Mouse (Mus musculus): Measurements from ENCODE around the gene Prdm11.

The Prdm11 gene

DNA sequence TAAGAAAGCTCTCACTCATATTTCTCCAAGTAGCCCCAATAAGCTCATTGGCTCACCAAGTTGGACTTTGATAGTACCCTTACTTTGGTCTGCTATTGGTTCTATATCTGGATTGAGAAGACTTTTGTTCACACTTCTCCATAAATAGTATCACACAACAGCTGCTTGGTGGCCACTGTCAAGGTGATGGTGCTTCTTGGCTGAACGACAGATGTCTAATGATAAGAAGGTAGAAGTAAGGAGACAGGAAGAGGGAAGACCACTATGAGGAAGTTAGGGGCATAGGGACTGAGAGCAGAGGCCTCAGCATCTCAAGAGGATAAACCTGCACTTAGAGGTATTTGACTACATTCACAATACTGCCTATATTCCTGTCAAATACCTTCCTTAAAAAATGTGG lies 81.6 kb downstream of the Prdm11 start:
- no peak for DNase-seq

DNA sequence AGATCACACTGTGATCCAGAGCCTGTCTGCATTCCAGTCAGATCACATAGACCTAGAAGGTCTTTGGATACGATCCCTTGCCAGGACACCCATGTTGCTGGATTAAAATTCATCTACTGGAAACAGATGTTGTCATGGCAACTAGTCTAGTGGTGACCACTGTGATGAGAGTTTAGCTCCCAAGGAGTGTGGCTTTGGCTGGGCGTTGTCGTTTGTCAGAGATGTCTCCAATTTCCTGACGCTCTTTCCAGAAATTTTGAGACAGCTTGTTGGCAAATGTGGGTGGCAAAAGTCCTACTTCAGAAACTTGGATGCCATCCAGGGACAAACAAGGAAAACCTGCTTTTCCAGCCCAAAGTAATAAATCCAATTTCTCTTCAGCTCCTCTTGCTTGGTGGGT lies 87.3 kb downstream of the Prdm11 start:
- peak in 1 of 2 experiments; percentile 25 for DNase-seq

- DNase-seq = no peak
These were observed 89.0 kb downstream of the Prdm11 start for GRCm38 (mm10) chr2:92956943-92957342.

- DNase-seq = peak; percentile 93 to 95
These were observed 91.4 kb downstream of the Prdm11 start for GRCm38 (mm10) chr2:92954404-92955114.

DNA sequence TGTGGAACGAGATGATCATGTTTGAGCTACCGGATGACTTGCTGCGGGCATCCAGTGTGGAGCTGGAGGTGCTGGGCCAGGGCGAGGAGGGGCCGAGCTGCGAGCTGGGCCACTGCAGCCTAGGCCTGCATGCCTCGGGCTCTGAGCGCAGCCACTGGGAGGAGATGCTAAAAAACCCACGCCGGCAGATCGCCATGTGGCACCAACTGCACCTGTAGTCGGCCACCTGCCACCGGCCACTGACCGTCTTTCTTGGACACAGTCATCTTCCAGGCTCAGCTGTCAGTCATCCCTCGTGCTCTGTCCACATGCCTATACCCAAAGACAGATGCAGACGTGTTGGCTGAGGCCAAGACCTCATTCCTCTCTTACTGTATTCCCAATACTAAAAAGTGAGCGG lies 92.5 kb downstream of the Prdm11 start:
- peak; percentile 83 to 86 for DNase-seq

GRCm38 (mm10) chr2:92949518-92949917 lies 96.4 kb downstream of the Prdm11 start:
- DNase-seq = no peak

- DNase-seq = no peak
These were observed 97.2 kb downstream of the Prdm11 start for GRCm38 (mm10) chr2:92948699-92949300.

DNA sequence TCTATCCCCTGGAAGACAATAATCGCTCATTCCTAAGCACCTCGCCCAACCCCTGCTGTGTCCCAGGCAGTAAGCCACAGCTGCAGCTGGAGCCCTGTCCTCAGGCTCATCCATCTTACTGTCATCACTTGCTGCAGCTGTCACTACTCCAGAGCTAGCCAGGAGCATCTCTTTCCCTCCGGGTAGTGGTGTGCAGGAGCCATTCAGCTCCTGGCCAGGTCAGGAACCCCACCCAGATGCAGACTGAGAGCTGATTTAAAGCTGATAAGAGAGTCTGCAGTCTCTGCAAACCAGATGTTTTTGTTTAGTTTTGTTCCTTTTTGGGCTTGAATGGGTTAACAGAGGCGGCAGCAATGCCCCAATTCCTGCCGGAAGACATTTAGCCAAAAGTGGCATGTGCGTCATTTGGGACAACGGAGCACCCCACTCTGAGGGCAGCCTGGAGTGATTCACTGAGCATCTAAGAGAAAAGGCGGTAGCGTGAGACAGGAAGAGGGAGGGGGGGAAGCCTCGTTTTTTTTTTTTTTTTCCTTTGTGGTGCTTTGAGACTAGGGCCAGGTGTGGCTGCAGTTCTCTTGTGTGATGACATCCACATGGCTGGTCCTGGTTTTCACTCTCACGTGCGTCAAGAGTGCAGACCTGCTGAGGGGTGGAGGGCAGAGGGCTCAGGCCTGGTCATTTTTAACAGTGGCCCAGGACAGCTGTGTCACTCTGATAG lies 97.8 kb downstream of the Prdm11 start:
- DNase-seq = peak in 1 of 2 experiments; percentile 65

DNA sequence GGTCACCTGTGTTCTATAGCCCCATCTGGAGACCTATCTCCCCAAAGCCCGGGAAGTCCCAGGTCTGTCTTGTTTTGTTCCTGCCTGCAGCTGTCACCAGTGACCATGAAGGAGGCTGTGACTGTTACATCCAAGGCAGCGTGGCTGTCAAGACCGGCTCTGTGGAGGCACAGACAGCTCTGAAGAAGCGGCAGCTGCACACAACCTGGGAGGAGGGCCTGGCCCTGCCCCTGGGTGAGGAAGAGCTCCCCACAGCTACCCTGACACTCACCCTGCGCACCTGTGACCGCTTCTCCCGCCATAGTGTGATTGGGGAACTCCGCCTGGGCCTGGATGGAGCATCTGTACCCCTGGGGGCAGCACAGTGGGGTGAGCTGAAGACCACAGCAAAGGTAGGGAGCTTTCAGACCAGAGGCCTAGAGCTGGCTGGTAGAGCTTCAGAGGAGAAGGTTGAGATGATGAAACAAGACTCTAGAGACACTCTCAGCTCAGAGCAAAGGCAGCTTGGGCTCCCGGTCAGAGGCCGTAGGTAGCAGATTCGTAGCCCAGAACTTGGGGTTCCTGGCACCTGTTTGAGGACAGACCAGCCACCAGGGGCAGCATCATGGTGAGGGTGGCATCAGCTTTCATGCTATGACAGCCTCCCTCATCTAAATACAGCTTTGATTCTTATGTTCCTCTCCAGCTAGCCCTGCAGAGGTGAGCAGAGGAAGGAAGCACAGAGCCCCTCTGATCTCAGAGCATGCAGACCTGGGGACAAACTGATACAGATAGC lies 100.0 kb downstream of the Prdm11 start:
- no peak for DNase-seq

DNA sequence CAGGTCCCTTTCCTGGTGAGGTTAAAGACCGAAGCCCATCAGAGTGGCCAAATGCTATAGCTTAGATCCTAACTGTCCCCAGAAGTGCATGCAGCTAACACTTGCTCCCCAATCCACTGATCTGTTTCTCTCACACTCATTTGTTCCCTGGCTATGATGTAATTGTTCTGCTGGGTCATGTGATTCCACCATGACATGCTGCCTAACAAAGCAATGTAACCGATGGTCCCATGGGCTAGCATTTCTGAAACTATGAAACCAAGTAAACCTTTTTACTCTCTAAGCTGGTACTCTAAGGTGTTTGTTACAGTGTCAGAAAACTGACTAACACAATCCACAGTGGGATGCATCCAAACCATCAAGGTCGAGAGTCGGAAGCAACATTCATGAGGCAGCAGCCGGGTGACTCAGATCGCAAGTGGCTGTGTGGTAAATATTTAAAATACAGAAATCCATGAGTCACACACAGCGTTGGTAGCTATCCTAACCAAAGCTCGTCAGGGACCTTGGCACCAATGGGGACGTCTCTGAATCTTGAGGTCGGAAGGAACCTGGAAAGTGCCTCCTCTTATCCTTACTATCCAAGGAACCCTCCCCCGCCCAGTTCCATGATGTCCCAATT lies 100.7 kb downstream of the Prdm11 start:
- DNase-seq = no peak

- DNase-seq = no peak
These were observed 101.6 kb downstream of the Prdm11 start for GRCm38 (mm10) chr2:92944356-92944755.

DNA sequence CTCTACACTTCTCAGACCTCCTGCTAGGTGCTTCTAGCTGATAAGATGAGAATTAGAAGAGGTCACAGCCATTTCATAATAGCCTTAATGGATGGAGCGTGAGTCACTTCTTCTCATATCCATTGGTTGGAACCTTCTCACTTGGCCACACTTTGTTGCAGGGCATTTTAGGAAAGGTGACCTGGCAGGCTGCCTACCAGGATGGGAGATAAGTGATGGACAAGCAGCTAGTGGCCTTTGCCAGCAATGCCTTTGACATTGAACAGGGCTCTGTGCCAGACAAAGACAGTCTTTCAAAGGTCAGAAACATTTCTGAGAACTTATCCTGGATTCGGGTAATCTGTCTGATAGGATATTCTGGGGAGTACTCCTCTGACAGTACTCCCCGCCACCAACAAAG lies 102.6 kb downstream of the Prdm11 start:
- DNase-seq = no peak

DNA sequence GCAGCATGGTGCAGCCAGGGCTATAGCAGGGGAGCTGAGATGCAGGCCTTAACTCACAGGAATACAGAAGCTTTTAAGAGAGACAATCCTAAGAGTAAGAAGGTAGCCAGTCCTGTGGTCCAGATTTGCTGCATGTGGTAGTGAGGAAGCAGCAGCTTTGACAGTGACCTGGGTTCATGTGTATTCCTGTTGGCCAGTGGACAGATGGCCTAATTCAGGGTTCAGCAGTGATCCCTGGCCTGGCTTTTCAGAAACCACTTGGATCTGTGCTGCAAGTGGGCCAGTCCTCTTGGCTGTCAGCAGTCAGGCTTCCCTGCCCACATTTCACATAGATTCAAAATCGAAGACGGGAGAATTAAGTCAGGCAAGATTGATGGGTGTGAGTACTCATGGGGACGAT lies 104.5 kb downstream of the Prdm11 start:
- peak in 1 of 2 experiments; percentile 55 for DNase-seq

- DNase-seq = no peak
These were observed 105.0 kb downstream of the Prdm11 start for GRCm38 (mm10) chr2:92940963-92941362.

DNA sequence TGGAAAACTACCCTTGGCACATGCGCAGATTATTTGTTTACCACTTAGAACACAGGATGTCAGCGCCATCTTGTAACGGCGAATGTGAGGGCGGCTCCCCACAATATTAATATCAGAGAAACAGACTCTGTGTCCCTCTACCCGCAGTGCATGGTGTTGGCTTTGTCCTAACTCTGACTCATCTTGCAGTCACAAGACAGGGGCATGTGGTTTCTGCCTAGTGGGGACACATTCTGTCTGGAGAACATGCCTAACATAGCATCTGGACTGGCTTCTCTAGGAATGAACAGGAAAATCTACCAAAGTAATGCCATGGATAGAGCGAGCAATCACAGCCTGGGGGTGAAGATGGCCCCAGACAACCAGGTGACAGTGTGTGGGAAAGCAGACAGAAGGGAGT lies 107.1 kb downstream of the Prdm11 start:
- DNase-seq = no peak

DNA sequence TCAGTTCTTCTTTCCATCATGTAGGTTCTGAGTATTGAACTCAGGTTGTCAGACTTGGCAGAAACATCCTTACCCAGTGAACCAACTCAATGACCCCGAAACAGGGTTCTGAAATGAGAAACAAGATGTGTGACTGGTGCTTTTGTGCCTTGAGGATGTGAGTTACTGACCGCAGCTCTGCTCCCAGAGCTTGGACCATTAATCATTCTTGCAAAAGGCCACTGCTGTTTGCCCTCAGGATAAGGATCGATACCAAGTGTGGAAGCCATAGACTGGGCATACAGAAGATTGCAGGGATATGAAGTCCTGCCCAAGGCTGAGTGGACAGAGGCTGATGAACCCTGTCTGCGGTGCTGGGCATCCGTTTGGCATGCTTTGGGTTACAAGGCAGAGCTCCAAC lies 107.9 kb downstream of the Prdm11 start:
- DNase-seq = no peak

- peak; percentile 92 to 94 for DNase-seq
These were observed 110.5 kb downstream of the Prdm11 start for GRCm38 (mm10) chr2:92935483-92935882.

GRCm38 (mm10) chr2:92934312-92934982 lies 111.5 kb downstream of the Prdm11 start:
- peak; percentile 68 to 77 for DNase-seq

- no peak for DNase-seq
These were observed 112.6 kb downstream of the Prdm11 start for GRCm38 (mm10) chr2:92933379-92933778.

DNA sequence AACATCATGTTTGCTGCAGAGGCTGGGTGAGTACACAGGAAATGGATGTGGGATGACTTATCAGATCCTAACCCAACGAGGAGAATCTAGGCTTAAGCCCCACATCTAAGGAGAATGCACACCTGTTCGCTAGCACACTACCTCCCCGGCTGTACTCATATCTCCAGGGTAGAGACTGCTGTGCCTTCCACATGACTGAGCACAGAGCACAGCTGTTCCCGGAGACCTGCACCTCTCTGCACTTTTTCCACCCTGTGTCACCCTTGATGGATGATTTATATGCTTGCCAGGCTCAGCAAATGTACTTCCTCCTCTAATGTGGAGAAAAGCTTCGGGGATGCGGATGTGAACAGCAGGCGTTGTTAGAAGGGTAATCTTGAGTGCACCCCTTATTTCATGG lies 114.9 kb downstream of the Prdm11 start:
- DNase-seq = no peak

- DNase-seq = no peak
These were observed 116.3 kb downstream of the Prdm11 start for GRCm38 (mm10) chr2:92929696-92930095.

- DNase-seq = no peak
These were observed 121.2 kb downstream of the Prdm11 start for GRCm38 (mm10) chr2:92924677-92925259.

Data from cerebellum, postnatal 14 days (tissue).